Mouse (Mus musculus) myocyte (in vitro differentiated cells): ENCODE data around the gene Fam208a. TPM values are rescaled to one million over a fixed set of nuclear protein-coding genes. Genes with fewer than 3 reads are reported as not detected.

Experiments
- H3K27me3 ChIP-seq: one replicate; pipeline ENCODE4 v1.6.1; 2011; ENCODE audit not compliant: control insufficient read depth, insufficient read depth, insufficient read length
- H3K36me3 ChIP-seq: one replicate; pipeline ENCODE4 v1.6.1; 2011; ENCODE audit not compliant: control insufficient read depth, insufficient read depth
- H3K4me2 ChIP-seq: one replicate; pipeline ENCODE4 v1.6.1; 2011; ENCODE audit warnings: low read depth, control low read depth
- H3K4me3 ChIP-seq: one replicate; pipeline ENCODE4 v1.5.1; 2011; ENCODE audit warnings: mild to moderate bottlenecking, control low read depth, moderate library complexity
- H3K79me2 ChIP-seq: one replicate; pipeline ENCODE4 v1.6.1; 2011; ENCODE audit not compliant: control insufficient read depth, insufficient read depth
- H3ac ChIP-seq: one replicate; pipeline ENCODE4 v1.6.1; 2011; ENCODE audit not compliant: control insufficient read depth, insufficient read length
- CEBPB ChIP-seq: IDR thresholded peaks from 2 replicates; pipeline ENCODE4 v1.6.1; 2011; ENCODE audit warnings: mild to moderate bottlenecking, moderate library complexity; ENCODE audit not compliant: poor library complexity, insufficient read depth, severe bottlenecking
- E2F4 ChIP-seq: IDR thresholded peaks from one replicate; pipeline ENCODE4 v1.6.1; 2011; ENCODE audit warnings: mild to moderate bottlenecking, control low read depth, moderate library complexity; ENCODE audit not compliant: insufficient read depth
- MAX ChIP-seq: IDR thresholded peaks from one replicate; pipeline ENCODE4 v1.6.1; 2011; ENCODE audit warnings: low read depth, mild to moderate bottlenecking, control low read depth
- MYOD1 ChIP-seq, 3 experiments: IDR thresholded peaks; one replicate each; pipeline ENCODE4 v1.6.1; 2011; ENCODE audit warnings: control low read depth in 2 of 3, low read depth in 2 of 3, mild to moderate bottlenecking in 2 of 3, moderate library complexity in 1 of 3; ENCODE audit not compliant: insufficient read length in 2 of 3, control insufficient read depth in 1 of 3
- MYOG ChIP-seq, 3 experiments: IDR thresholded peaks; one replicate each; pipeline ENCODE4 v1.6.1; 2011; ENCODE audit warnings: control low read depth in 2 of 3, low read depth in 2 of 3, mild to moderate bottlenecking in 2 of 3; ENCODE audit not compliant: insufficient read length in 2 of 3, control insufficient read depth in 1 of 3, insufficient read depth in 1 of 3
- POLR2A ChIP-seq: IDR thresholded peaks from one replicate; pipeline ENCODE4 v1.6.1; 2011; ENCODE audit warnings: low read depth, mild to moderate bottlenecking, control low read depth, moderate library complexity; ENCODE audit not compliant: insufficient read length
- POLR2AphosphoS2 ChIP-seq: IDR thresholded peaks from one replicate; pipeline ENCODE4 v1.6.1; 2011; ENCODE audit warnings: low read depth, control low read depth; ENCODE audit not compliant: insufficient read length
- REST ChIP-seq: IDR thresholded peaks from one replicate; pipeline ENCODE4 v1.6.1; 2011; ENCODE audit warnings: mild to moderate bottlenecking, control low read depth, moderate library complexity; ENCODE audit not compliant: insufficient read depth, insufficient read length
- SRF ChIP-seq: IDR thresholded peaks from one replicate; pipeline ENCODE4 v1.6.1; 2011; ENCODE audit warnings: low read depth; ENCODE audit not compliant: control insufficient read depth, insufficient read length
- TCF12 ChIP-seq: IDR thresholded peaks from one replicate; pipeline ENCODE4 v1.6.1; 2011; ENCODE audit warnings: mild to moderate bottlenecking, control low read depth; ENCODE audit not compliant: poor library complexity, insufficient read depth, severe bottlenecking
- TCF3 ChIP-seq: IDR thresholded peaks from one replicate; pipeline ENCODE4 v1.6.1; 2011; ENCODE audit warnings: low read depth, control low read depth; ENCODE audit not compliant: insufficient read length
- USF1 ChIP-seq: IDR thresholded peaks from one replicate; pipeline ENCODE4 v1.6.1; 2011; ENCODE audit warnings: low read depth, mild to moderate bottlenecking, control low read depth, moderate library complexity
- polyA plus RNA-seq: library from polyadenylated mRNA; unstranded; fragments of >200 nt; fragmentation: generic; extraction: Trizol; gene quantifications from one replicate; pipeline ENCODE4 v1.2.1, GENCODE M21; 2012; ENCODE audit warnings: missing spikeins

Fam208a gene
- polyA plus RNA-seq, 1 experiment, result 2.0 TPM

- Histone ChIP-seq H3K4me2 (no peak overlapping the region), H3K36me3 (no peaks in the 10 kb centered on the region), H3K4me3 (no peak overlapping the region), H3ac (no peak overlapping the region), H3K27me3 (no peaks in the 10 kb centered on the region), H3K79me2 (no peaks in the 10 kb centered on the region)
- TF ChIP-seq POLR2AphosphoS2 (no peak), CEBPB (no peak), MYOD1 (IDR thresholded peaks at IDR 0.05; ENCODE audit: control insufficient read depth in 1 of 3, insufficient read length in 2 of 3, low read depth in 2 of 3) (no peak), E2F4 (no peak), TCF3 (no peak), MAX (no peak), REST (no peak)
These were observed 17.1 kb upstream of the Fam208a start for GRCm38 (mm10) chr14:27411492-27411891.

GRCm38 (mm10) chr14:27412699-27413098 lies 15.9 kb upstream of the Fam208a start:
- Histone ChIP-seq H3K4me3 (no peak overlapping the region), H3K27me3 (no peaks in the 10 kb centered on the region), H3K4me2 (no peak overlapping the region), H3ac (no peak overlapping the region), H3K79me2 (no peaks in the 10 kb centered on the region), H3K36me3 (no peaks in the 10 kb centered on the region)
- no peak for TF ChIP-seq SRF
- no peak for TF ChIP-seq TCF12
- no peak for TF ChIP-seq POLR2A
- no peak for TF ChIP-seq TCF3
- no peak for TF ChIP-seq MYOD1 (IDR thresholded peaks at IDR 0.05; ENCODE audit: control insufficient read depth in 1 of 3, insufficient read length in 2 of 3, low read depth in 2 of 3)

GRCm38 (mm10) chr14:27413961-27414360 lies 14.7 kb upstream of the Fam208a start:
- H3ac ChIP-seq, result no peak overlapping the region
- TF ChIP-seq MAX (no peak), TCF12 (no peak), SRF (no peak), CEBPB (no peak), POLR2AphosphoS2 (no peak), MYOD1 (IDR thresholded peaks at IDR 0.05; ENCODE audit: control insufficient read depth in 1 of 3, insufficient read length in 2 of 3, low read depth in 2 of 3) (no peak)
- H3K4me3 ChIP-seq, result no peak overlapping the region
- H3K4me2 ChIP-seq, result no peak overlapping the region
- H3K79me2 ChIP-seq, result no peaks in the 10 kb centered on the region
- no peaks in the 10 kb centered on the region for H3K27me3 ChIP-seq
- H3K36me3 ChIP-seq, result no peaks in the 10 kb centered on the region

GRCm38 (mm10) chr14:27420816-27421215 lies 7.8 kb upstream of the Fam208a start:
- Histone ChIP-seq H3ac (no peak overlapping the region), H3K27me3 (no peaks in the 10 kb centered on the region), H3K36me3 (no peaks in the 10 kb centered on the region), H3K79me2 (no peaks in the 10 kb centered on the region), H3K4me3 (no peak overlapping the region), H3K4me2 (no peak overlapping the region)
- TF ChIP-seq POLR2A, result no peak
- TF ChIP-seq MAX, result no peak
- TF ChIP-seq TCF3, result no peak
- TF ChIP-seq CEBPB, result no peak
- no peak for TF ChIP-seq REST
- TF ChIP-seq SRF, result no peak
- no peak for TF ChIP-seq POLR2AphosphoS2
- no peak for TF ChIP-seq MYOG (IDR thresholded peaks at IDR 0.05; ENCODE audit: control insufficient read depth in 1 of 3, insufficient read depth in 1 of 3, insufficient read length in 2 of 3, low read depth in 2 of 3)
- no peak for TF ChIP-seq TCF12
- TF ChIP-seq USF1, result no peak
- no peak for TF ChIP-seq E2F4
- TF ChIP-seq MYOD1 (IDR thresholded peaks at IDR 0.05; ENCODE audit: control insufficient read depth in 1 of 3, insufficient read length in 2 of 3, low read depth in 2 of 3), result no peak

GRCm38 (mm10) chr14:27422301-27422700 lies 6.3 kb upstream of the Fam208a start:
- Histone ChIP-seq H3K79me2 (no peaks in the 10 kb centered on the region), H3K27me3 (no peaks in the 10 kb centered on the region), H3K4me2 (no peak overlapping the region), H3ac (no peak overlapping the region), H3K36me3 (no peaks in the 10 kb centered on the region), H3K4me3 (no peak overlapping the region)
- TF ChIP-seq CEBPB, result no peak
